Mouse (Mus musculus) bone marrow macrophage, adult 2 months (primary cell): ENCODE results near the gene Csrnp3.

ENCODE experiments used
- CTCF ChIP-seq: IDR thresholded peaks from 2 replicates; pipeline ENCODE4 v1.5.1; 2012; ENCODE audit warnings: low read depth, mild to moderate bottlenecking, low read length, moderate library complexity
- POLR2A ChIP-seq: IDR thresholded peaks from 2 replicates; pipeline ENCODE4 v1.6.1; 2012; ENCODE audit warnings: mild to moderate bottlenecking, low read depth, low read length, borderline replicate concordance

DNA sequence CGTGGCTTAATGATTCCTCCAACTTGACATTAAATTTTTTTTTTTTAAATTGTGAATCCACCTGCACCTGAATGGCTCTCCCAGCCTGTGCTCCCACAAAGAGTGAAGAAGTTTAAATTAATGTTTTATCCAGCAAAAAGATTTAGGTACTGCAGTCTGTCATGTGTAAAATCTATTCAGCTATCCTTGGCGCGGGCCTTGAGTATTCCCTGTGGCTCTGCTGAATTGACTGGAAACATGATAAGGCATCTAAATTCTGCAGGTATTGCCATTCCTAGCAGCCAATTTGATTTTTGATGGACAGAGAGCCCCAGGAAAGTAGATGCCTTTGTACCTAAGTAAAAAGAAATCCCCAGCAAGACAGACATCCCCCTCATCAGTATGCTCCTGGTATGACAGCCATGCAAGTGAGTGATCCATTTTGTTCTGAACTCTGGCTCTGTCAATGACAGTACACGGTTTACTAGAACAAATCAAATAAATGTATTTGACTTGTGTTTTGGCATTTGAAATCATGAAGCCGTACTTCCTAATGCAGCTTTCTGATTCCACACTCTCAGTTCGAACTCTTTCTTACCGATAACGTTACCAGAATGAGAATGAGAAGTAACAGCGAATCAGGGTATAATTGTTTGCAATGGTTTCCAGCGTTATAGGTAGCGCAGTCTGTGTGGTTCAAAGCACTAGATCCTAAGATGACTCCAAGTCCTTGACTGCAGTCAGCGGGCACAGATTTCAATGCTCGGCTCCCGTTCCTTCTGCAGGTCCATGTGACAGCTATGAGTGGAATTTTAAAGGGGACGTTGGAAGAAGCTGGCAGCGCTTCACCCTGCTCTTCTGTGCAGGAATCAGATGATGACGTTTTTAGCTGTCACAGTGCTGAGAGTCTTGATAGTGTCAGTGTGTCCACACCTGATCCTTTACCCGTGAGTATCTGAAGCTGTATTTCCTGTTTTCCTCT, 14.5 kb downstream of the Csrnp3 start:
- TF ChIP-seq CTCF: no peak
- no peak for TF ChIP-seq POLR2A
